Mouse (Mus musculus): Measurements from ENCODE around the gene Limk2. TPM values are rescaled to one million over a fixed set of nuclear protein-coding genes. Genes with fewer than 3 reads are reported as not detected.
A peak's percentile ranks its signal among the peaks of the same experiment; 100 is the strongest.

Limk2 gene
- total and polyA plus RNA-seq, 3 experiments: 33.0 to 47.1 (median 46.1) TPM

GRCm38 (mm10) chr11:3297871-3298812, 110.8 kb downstream of the Limk2 start:
- ATAC-seq (ENCODE audit: extremely low read depth, insufficient number of reproducible peaks, low FRiP score, poor library complexity, severe bottlenecking) (no peak), DNase-seq (ENCODE audit: low spot score) (no peak)
- TF ChIP-seq TAL1 (conservative IDR thresholded peaks at IDR 0.05; ENCODE audit: low read depth, low read length) (no peak), CTCF (IDR thresholded peaks at IDR 0.05; ENCODE audit: low read depth, low read length) (no peak)
- H3K4me3 ChIP-seq (ENCODE audit: low read depth, low read length): no peak overlapping the region
- H3K36me3 ChIP-seq (replicated peaks): peaks cover 97% of the 10 kb centered on the region
- H3K27me3 ChIP-seq (ENCODE audit: insufficient read depth, low read length): no peaks in the 10 kb centered on the region
- H3K4me1 ChIP-seq (ENCODE audit: insufficient read depth, low read depth, low read length): peaks cover 75% of the 10 kb centered on the region
- no peaks in the 10 kb centered on the region for H3K9me3 ChIP-seq (replicated peaks)

- Histone ChIP-seq H3K36me3 (replicated peaks) (peaks cover 94% of the 10 kb centered on the region), H3K9me3 (replicated peaks) (no peaks in the 10 kb centered on the region), H3K4me3 (ENCODE audit: low read depth, low read length) (peak overlapping the region; percentile 20; the same call in 1 of the 2 replicates), H3K4me1 (ENCODE audit: insufficient read depth, low read depth, low read length) (peaks cover 80% of the 10 kb centered on the region), H3K27me3 (ENCODE audit: insufficient read depth, low read length) (no peaks in the 10 kb centered on the region)
- no peak for DNase-seq (ENCODE audit: low spot score)
- TF ChIP-seq CTCF (IDR thresholded peaks at IDR 0.05; ENCODE audit: low read depth, low read length) (no peak), GATA1 (IDR thresholded peaks at IDR 0.05; ENCODE audit: borderline replicate concordance, low read length) (no peak), POLR2AphosphoS5 (IDR thresholded peaks at IDR 0.05; ENCODE audit: insufficient replicate concordance, low read depth, low read length) (no peak), TAL1 (conservative IDR thresholded peaks at IDR 0.05; ENCODE audit: low read depth, low read length) (no peak), GATA2 (IDR thresholded peaks at IDR 0.05; ENCODE audit: borderline replicate concordance, low read depth, low read length) (no peak)
- no peak for ATAC-seq (ENCODE audit: extremely low read depth, insufficient number of reproducible peaks, low FRiP score, poor library complexity, severe bottlenecking)
Measured at GRCm38 (mm10) chr11:3296056-3296455, 112.9 kb downstream of the Limk2 start.

GRCm38 (mm10) chr11:3294641-3295040, 114.3 kb downstream of the Limk2 start:
- no peak for DNase-seq (ENCODE audit: low spot score)
- Histone ChIP-seq H3K4me3 (ENCODE audit: low read depth, low read length) (peak overlapping the region; percentile 93; the same call in 1 of the 2 replicates), H3K27me3 (ENCODE audit: insufficient read depth, low read length) (no peaks in the 10 kb centered on the region), H3K9me3 (replicated peaks) (no peaks in the 10 kb centered on the region), H3K4me1 (ENCODE audit: insufficient read depth, low read depth, low read length) (peaks cover 80% of the 10 kb centered on the region), H3K36me3 (replicated peaks) (peaks cover 87% of the 10 kb centered on the region)
- TF ChIP-seq GATA1 (IDR thresholded peaks at IDR 0.05; ENCODE audit: borderline replicate concordance, low read length) (no peak), CTCF (IDR thresholded peaks at IDR 0.05; ENCODE audit: low read depth, low read length) (no peak), POLR2AphosphoS5 (IDR thresholded peaks at IDR 0.05; ENCODE audit: insufficient replicate concordance, low read depth, low read length) (no peak), TAL1 (conservative IDR thresholded peaks at IDR 0.05; ENCODE audit: low read depth, low read length) (no peak), GATA2 (IDR thresholded peaks at IDR 0.05; ENCODE audit: borderline replicate concordance, low read depth, low read length) (no peak)
- no peak for ATAC-seq (ENCODE audit: extremely low read depth, insufficient number of reproducible peaks, low FRiP score, poor library complexity, severe bottlenecking)

Other genes starting within 250 kb of the Limk2 start
- 100 and 111 TPM in 2 replicates for gene Sfi1, start 215.7 kb downstream of the Limk2 start, total RNA-seq (2014; fragmentation: Nextera tagmentation)
- gene Sfi1, start 215.7 kb downstream of the Limk2 start, total RNA-seq (2017): 85.3 and 89.7 TPM in 2 replicates
- gene Sfi1, start 215.7 kb downstream of the Limk2 start, polyA plus RNA-seq (2012): 42.0 and 42.2 TPM in 2 replicates
- gene Eif4enif1, start 206.8 kb downstream of the Limk2 start, total RNA-seq (2014; fragmentation: Nextera tagmentation): 139 and 179 TPM in 2 replicates
- 50.7 and 52.7 TPM in 2 replicates for gene Eif4enif1, start 206.8 kb downstream of the Limk2 start, total RNA-seq (2017)
- 106 and 121 TPM in 2 replicates for gene Eif4enif1, start 206.8 kb downstream of the Limk2 start, polyA plus RNA-seq (2012)
- 190 and 198 TPM in 2 replicates for gene Drg1, start 142.8 kb downstream of the Limk2 start, total RNA-seq (2014; fragmentation: Nextera tagmentation)
- gene Drg1, start 142.8 kb downstream of the Limk2 start, total RNA-seq (2017): 282 and 303 TPM in 2 replicates
- 101 and 116 TPM in 2 replicates for gene Drg1, start 142.8 kb downstream of the Limk2 start, polyA plus RNA-seq (2012)
- 71.9 and 89.1 TPM in 2 replicates for gene Patz1, start 120.3 kb downstream of the Limk2 start, total RNA-seq (2014; fragmentation: Nextera tagmentation)
- 56.5 and 66.6 TPM in 2 replicates for gene Patz1, start 120.3 kb downstream of the Limk2 start, total RNA-seq (2017)
- 86.1 and 112 TPM in 2 replicates for gene Patz1, start 120.3 kb downstream of the Limk2 start, polyA plus RNA-seq (2012)
- 0.53 and 0.92 TPM in 2 replicates for gene Pik3ip1, start 78.8 kb downstream of the Limk2 start, total RNA-seq (2014; fragmentation: Nextera tagmentation)
- 2.2 and 2.4 TPM in 2 replicates for gene Pik3ip1, start 78.8 kb downstream of the Limk2 start, total RNA-seq (2017)
- 4.8 and 5.4 TPM in 2 replicates for gene Pik3ip1, start 78.8 kb downstream of the Limk2 start, polyA plus RNA-seq (2012)
- gene Rnf185, start 43.2 kb upstream of the Limk2 start, total RNA-seq (2014; fragmentation: Nextera tagmentation): 17.4 and 22.7 TPM in 2 replicates
- gene Rnf185, start 43.2 kb upstream of the Limk2 start, total RNA-seq (2017): 13.4 and 13.8 TPM in 2 replicates
- 2.1 and 2.7 TPM in 2 replicates for gene Rnf185, start 43.2 kb upstream of the Limk2 start, polyA plus RNA-seq (2012)
- gene Pla2g3, start 79.1 kb upstream of the Limk2 start, total RNA-seq (2014; fragmentation: Nextera tagmentation): not detected in 2 replicates
- 0.11 TPM in 1 of 2 replicates, not detected in the other for gene Pla2g3, start 79.1 kb upstream of the Limk2 start, total RNA-seq (2017)
- not detected in 2 replicates for gene Pla2g3, start 79.1 kb upstream of the Limk2 start, polyA plus RNA-seq (2012)
- gene Inpp5j, start 95.6 kb upstream of the Limk2 start, total RNA-seq (2014; fragmentation: Nextera tagmentation): not detected in 2 replicates
- 0.05 and 0.06 TPM in 2 replicates for gene Inpp5j, start 95.6 kb upstream of the Limk2 start, total RNA-seq (2017)
- not detected in 2 replicates for gene Inpp5j, start 95.6 kb upstream of the Limk2 start, polyA plus RNA-seq (2012)
- gene Selenom, start 105.5 kb upstream of the Limk2 start, total RNA-seq (2014; fragmentation: Nextera tagmentation): not detected in 2 replicates
- not detected in 2 replicates for gene Selenom, start 105.5 kb upstream of the Limk2 start, total RNA-seq (2017)
- gene Selenom, start 105.5 kb upstream of the Limk2 start, polyA plus RNA-seq (2012): not detected in 2 replicates
- not detected in 2 replicates for gene Smtn, start 131.4 kb upstream of the Limk2 start, total RNA-seq (2014; fragmentation: Nextera tagmentation)
- gene Smtn, start 131.4 kb upstream of the Limk2 start, total RNA-seq (2017): 0.06 TPM in 1 of 2 replicates, not detected in the other
- gene Smtn, start 131.4 kb upstream of the Limk2 start, polyA plus RNA-seq (2012): 0.07 TPM in 1 of 2 replicates, not detected in the other
- 18.5 and 24.0 TPM in 2 replicates for gene Morc2a, start 240.0 kb upstream of the Limk2 start, total RNA-seq (2014; fragmentation: Nextera tagmentation)
- gene Morc2a, start 240.0 kb upstream of the Limk2 start, total RNA-seq (2017): 13.3 and 13.8 TPM in 2 replicates
- 2.7 and 3.1 TPM in 2 replicates for gene Morc2a, start 240.0 kb upstream of the Limk2 start, polyA plus RNA-seq (2012)

All from G1E (cell line).